Mouse (Mus musculus): ENCODE measurements at regions not wholly inside any gene's neighbourhood (a gene's known extent, or its start where the extent isn't known, plus 50 kb on each side); places are given as distances from the start of the nearest gene placed in this dataset.

- TF ChIP-seq TCF12 (IDR thresholded peaks at IDR 0.05; ENCODE audit: insufficient read depth, poor library complexity, severe bottlenecking): no peak
- no peak for TF ChIP-seq POLR2A (IDR thresholded peaks at IDR 0.05; ENCODE audit: insufficient read length, low read depth)
- TF ChIP-seq CEBPB (IDR thresholded peaks at IDR 0.05; ENCODE audit: insufficient read depth, poor library complexity, severe bottlenecking): no peak
- no peak for TF ChIP-seq TCF3 (IDR thresholded peaks at IDR 0.05; ENCODE audit: insufficient read length, low read depth)
- TF ChIP-seq E2F4 (IDR thresholded peaks at IDR 0.05; ENCODE audit: insufficient read depth): no peak
- no peak for TF ChIP-seq MAX (IDR thresholded peaks at IDR 0.05; ENCODE audit: low read depth)
- TF ChIP-seq USF1 (IDR thresholded peaks at IDR 0.05; ENCODE audit: low read depth): no peak
Observed at GRCm38 (mm10) chr1:57206944-57207343, 170.5 kb upstream of the 1700066M21Rik start.
